Mouse (Mus musculus) hindbrain, embryonic 12.5 days (tissue): ENCODE measurements around the gene Cldn7. TPM values are rescaled to one million over a fixed set of nuclear protein-coding genes. Genes with fewer than 3 reads are reported as not detected.
"Not testable (repeated sequence)": the region's sequence is repeated elsewhere in the genome, so short reads cannot be mapped to it uniquely, and the experiment has no call there.

Experiments used
- ATAC-seq: fragments of 200-750 bp; cut with Nextera tagmentation; 2 replicates; pipeline ENCODE4 v1.8.0; 2017; ENCODE audit warnings: moderate TSS enrichment; ENCODE audit not compliant: low FRiP score
- H3K27ac ChIP-seq: fragments of 300-500 bp; sonication (generic); 2 replicates; pipeline ENCODE4 v1.5.1; 2016; ENCODE audit warnings: mild to moderate bottlenecking
- H3K27me3 ChIP-seq: fragments of 300-500 bp; sonication (generic); 2 replicates; pipeline ENCODE4 v1.6.1; 2016; ENCODE audit warnings: mild to moderate bottlenecking
- H3K36me3 ChIP-seq: fragments of 300-500 bp; sonication (generic); 2 replicates; pipeline ENCODE4 v1.6.1; 2016; ENCODE audit warnings: mild to moderate bottlenecking
- H3K4me1 ChIP-seq: fragments of 300-500 bp; sonication (generic); 2 replicates; pipeline ENCODE4 v1.6.1; 2016
- H3K4me2 ChIP-seq: fragments of 300-500 bp; sonication (generic); replicated peaks from 2 replicates; pipeline ENCODE4 v1.6.1; 2016; ENCODE audit warnings: mild to moderate bottlenecking
- H3K4me3 ChIP-seq: fragments of 300-500 bp; sonication (generic); 2 replicates; pipeline ENCODE4 v1.5.1; 2016; ENCODE audit warnings: mild to moderate bottlenecking
- H3K9ac ChIP-seq: fragments of 300-500 bp; sonication (generic); 2 replicates; pipeline ENCODE4 v1.6.1; 2016; ENCODE audit warnings: mild to moderate bottlenecking, moderate library complexity
- H3K9me3 ChIP-seq: fragments of 300-500 bp; sonication (generic); replicated peaks from 2 replicates; pipeline ENCODE4 v1.6.1; 2016; ENCODE audit warnings: mild to moderate bottlenecking
- WGBS: fragments of 180-500 bp; shearing (Covaris S2); methylation state at CpG from one replicate; pipeline ENCODE4 v1.1.7; 2016; 5-methylcytosine and 5-hydroxymethylcytosine counted together
- polyA plus RNA-seq: library from polyadenylated mRNA; unstranded; fragments of >200 nt; fragmentation: Nextera tagmentation; extraction: Ambion mirVana; gene quantifications from 2 replicates; pipeline ENCODE4 v1.2.1, GENCODE M21; 2016

Gene Cldn7
- polyA plus RNA-seq, 1 experiment from 2014 or later = 21.8 TPM

DNA sequence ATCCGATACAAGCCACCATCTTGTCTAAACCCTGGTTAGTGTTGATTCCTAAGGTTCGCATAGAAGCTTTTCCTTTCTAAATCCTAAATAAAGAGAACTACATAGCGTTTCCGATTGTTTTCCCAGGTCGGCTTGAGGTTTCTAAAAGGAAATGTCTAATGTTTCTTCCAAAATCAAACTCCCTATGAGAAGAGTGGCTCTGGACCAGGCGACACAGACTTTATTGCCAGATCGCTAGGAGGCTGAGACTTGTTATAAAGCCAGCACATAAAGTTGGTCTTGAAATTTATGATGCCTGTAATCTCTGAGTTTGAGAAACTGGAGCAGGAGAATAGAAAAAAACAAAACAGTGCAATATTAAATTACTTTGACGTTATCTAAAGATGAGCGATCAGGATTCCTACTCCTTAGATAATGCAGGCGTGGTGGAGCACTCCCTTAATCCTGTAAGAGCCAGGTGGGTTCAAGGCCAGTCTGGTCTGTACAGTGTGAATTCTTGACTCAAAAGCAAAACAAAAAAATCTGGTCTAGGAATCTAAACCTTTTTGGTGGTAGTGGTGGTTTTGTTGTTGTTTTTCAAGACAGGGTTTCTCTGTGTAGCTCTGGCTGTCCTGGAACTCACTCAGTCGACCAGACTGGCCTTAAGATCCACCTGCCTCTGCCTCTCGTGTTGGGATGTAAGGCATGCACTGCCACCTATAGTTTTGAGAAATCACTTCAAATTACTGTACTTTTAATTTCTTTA, 42.4 kb upstream of the Cldn7 start:
- 5% methylated on average over 12 of the region's 12 CpGs for WGBS
- peak overlapping the region; percentile 98 for H3K4me3 ChIP-seq
- H3K4me2 ChIP-seq = peak overlapping the region; percentile 66
- peaks cover 18% of the 10 kb centered on the region for H3K4me1 ChIP-seq
- H3K27me3 ChIP-seq = no peaks in the 10 kb centered on the region
- H3K9ac ChIP-seq = peak overlapping the region; percentile 61
- H3K9me3 ChIP-seq = no peaks in the 10 kb centered on the region
- peaks cover 19% of the 10 kb centered on the region for H3K36me3 ChIP-seq
- ATAC-seq = no peak
- H3K27ac ChIP-seq = peak overlapping the region; percentile 93

DNA sequence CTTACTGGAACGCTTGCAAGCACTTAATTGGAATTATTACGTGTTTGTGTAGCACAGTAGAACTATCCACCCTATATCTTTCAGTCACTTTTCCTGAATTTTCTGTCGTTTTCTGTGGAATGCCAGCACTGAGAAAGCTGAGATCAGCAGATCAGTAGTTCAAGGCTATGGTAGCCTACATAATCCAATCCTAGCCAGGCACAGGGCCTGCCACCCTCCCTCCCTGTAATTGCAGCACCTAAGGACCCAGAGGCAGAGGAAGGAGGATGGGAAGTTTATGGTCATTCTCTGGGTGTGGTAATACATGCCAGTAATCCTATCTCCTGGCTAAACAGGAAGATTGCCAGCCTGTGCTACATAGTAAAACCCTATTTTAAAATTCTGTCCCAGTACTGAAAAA, 41.8 kb upstream of the Cldn7 start:
- 76% methylated on average over 3 of the region's 3 CpGs for WGBS
- H3K4me2 ChIP-seq = no peak overlapping the region
- no peak overlapping the region for H3K4me3 ChIP-seq
- peaks cover 13% of the 10 kb centered on the region for H3K36me3 ChIP-seq
- no peaks in the 10 kb centered on the region for H3K9me3 ChIP-seq
- no peaks in the 10 kb centered on the region for H3K27me3 ChIP-seq
- peak overlapping the region; percentile 93; the same call in 1 of the 2 replicates for H3K27ac ChIP-seq
- no peak overlapping the region for H3K9ac ChIP-seq
- no peak for ATAC-seq
- H3K4me1 ChIP-seq = peaks cover 17% of the 10 kb centered on the region

DNA sequence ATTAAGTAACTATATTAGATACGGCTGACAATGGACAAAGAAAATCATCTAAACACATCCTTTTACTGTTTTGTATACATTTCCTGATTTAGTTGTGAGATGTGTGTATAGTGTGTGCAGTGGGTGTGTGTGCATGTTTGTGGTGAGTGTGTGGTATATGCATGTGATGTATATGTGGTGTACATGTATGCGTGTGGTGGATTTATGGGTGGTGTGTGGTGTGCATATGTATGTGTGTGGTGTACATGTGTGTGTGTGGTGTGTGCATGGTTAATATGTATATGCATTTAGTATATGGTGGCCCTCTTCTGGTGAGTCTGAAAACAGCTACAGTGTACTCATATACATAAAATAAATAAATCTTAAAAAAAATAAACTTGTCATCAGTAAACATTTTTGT, 37.1 kb upstream of the Cldn7 start:
- no peak overlapping the region for H3K9ac ChIP-seq
- no peak overlapping the region for H3K27ac ChIP-seq
- H3K36me3 ChIP-seq = no peaks in the 10 kb centered on the region
- H3K27me3 ChIP-seq = no peaks in the 10 kb centered on the region
- no peak for ATAC-seq
- H3K4me3 ChIP-seq = no peak overlapping the region
- H3K4me2 ChIP-seq = no peak overlapping the region
- H3K9me3 ChIP-seq = no peaks in the 10 kb centered on the region
- no peaks in the 10 kb centered on the region; the same call in 1 of the 2 replicates for H3K4me1 ChIP-seq
- WGBS = 97% methylated on average over 2 of the region's 2 CpGs

DNA sequence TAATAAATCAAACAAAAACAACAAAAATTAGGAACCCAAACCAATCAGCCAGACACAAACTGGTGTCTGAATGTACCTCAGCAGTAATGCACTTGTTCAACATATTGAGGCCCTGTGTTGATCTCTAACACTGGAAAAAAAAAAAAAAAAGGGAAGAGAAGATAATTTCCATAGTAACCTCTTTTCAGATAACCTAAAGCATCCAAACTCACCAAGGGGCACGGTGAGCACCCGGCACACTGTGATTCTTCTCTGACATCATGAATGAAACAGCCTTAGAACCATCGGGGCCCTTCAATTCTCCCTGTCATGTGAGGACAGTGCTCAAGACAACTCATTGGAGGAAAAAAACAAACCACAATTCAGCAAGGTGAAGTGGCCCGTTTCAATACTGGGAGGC, 34.9 kb upstream of the Cldn7 start:
- WGBS = 86% methylated on average over 4 of the region's 4 CpGs

DNA sequence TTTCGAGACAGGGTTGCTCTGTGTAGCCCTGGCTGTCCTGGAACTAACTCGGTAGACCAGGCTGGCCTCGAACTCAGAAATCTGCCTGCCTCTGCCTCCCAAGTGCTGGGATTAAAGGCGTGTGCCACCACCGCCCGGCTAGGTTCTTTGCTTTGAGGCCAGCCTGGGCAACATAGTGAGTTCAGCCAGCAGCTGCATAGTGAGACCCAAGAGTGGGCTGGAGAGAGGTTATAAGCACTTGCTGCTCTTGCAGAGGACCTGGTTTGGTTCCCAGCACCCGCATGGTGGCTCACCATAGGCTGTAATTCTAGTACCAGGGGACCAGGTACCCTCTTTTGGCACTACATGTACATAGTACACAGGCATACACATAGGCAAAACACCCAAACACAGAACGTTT, 34.4 kb upstream of the Cldn7 start:
- H3K9me3 ChIP-seq, H3K27me3 ChIP-seq, H3K4me1 ChIP-seq, H3K27ac ChIP-seq, H3K4me3 ChIP-seq, H3K9ac ChIP-seq, H3K36me3 ChIP-seq, H3K4me2 ChIP-seq, ATAC-seq: not testable (repeated sequence)
- WGBS = 81% methylated on average over 8 of the region's 8 CpGs

More for the DNA sequence above, 34.9 kb upstream of the Cldn7 start:
- Histone ChIP-seq H3K9me3 (no peaks in the 10 kb centered on the region), H3K4me2 (no peak overlapping the region), H3K36me3 (no peaks in the 10 kb centered on the region), H3K27ac (no peak overlapping the region), H3K4me3 (no peak overlapping the region), H3K9ac (no peak overlapping the region), H3K27me3 (0 out of 2 replicates have a peak, but pooled peaks cover 3% of the 10 kb centered on the region), H3K4me1 (no peaks in the 10 kb centered on the region)
- ATAC-seq = no peak

DNA sequence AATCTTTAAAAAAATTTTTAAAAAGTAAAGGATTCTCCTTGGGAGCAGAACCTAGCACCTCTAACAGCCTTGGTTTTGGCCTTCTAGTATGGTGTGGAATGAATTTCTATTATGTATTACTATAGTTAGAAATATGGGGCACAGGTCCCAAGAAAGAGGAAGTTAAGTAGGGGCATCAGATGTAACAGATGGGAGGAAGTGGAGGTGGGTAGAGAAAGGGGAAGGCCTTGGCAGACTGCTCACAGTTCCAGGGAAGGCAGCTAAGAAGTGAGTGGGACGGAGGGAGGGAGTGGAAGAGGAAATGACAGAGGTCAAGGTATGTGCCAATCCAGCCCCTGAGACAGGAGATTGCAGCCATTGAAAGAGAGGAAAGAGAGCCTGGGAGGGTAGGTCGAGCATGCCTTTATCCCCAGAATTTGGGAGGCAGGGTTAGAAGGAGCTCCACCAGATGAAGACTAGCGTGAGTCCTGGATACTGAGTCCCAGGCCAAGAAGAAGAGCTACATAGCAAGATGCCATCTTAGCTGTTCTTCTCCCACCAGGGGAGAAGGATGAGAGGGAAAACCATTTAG, 33.5 kb upstream of the Cldn7 start:
- Histone ChIP-seq H3K27ac (no peak overlapping the region), H3K36me3 (no peaks in the 10 kb centered on the region)

DNA sequence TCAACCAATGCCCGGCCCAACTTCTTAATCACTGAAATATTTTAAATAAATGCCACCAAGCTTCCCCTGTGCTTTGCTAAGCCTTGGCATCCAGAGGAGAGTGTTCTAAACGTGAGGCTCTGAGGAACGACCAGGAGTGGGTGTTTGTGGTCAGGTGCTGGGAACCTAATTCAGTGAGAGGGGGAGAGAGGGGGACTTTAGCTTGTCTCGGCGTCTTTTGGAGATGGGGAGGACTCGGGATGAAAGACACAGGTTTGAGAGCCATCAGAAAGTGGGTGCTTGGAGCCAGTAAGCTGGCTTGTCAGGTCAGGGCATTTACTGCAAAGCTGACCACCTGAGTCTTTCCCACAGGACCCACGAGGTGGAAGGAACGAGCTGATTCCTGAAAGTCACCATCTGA, 32.8 kb upstream of the Cldn7 start:
- H3K4me1 ChIP-seq = peaks cover 11% of the 10 kb centered on the region
- H3K9me3 ChIP-seq = no peaks in the 10 kb centered on the region
- H3K4me2 ChIP-seq = no peak overlapping the region
- no peak for ATAC-seq
- 74% methylated on average over 8 of the region's 8 CpGs for WGBS
- H3K36me3 ChIP-seq = no peaks in the 10 kb centered on the region
- H3K27ac ChIP-seq = no peak overlapping the region
- H3K9ac ChIP-seq = no peak overlapping the region
- H3K27me3 ChIP-seq = peaks cover 23% of the 10 kb centered on the region
- no peak overlapping the region for H3K4me3 ChIP-seq

More for the DNA sequence above, 33.5 kb upstream of the Cldn7 start:
- Histone ChIP-seq H3K4me2 (no peak overlapping the region), H3K9me3 (no peaks in the 10 kb centered on the region), H3K4me3 (no peak overlapping the region), H3K9ac (no peak overlapping the region), H3K27me3 (peaks cover 15% of the 10 kb centered on the region; the same call in 1 of the 2 replicates), H3K4me1 (peaks cover 4% of the 10 kb centered on the region)
- 66% methylated on average over 3 of the region's 3 CpGs for WGBS
- ATAC-seq = no peak

DNA sequence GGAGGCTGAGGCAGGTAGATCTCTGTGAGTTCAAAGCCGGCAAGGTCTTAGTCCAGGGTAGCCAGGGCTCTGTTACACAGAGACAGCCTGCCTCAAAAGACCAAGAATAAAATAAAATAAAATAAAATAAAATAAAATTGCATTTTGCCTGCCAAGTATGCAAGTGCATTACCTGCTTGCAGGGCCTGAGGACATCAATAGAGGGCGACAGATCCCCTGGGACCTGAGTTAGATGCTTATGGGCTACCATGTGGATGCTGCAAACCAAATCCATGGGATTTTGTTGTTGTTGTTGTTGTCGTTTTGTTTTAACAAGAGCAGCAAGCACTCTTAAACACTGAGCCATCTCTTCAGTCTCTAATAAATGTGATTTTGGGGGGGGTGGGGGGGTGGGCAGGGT, 32.3 kb upstream of the Cldn7 start:
- no peak for ATAC-seq
- H3K27me3 ChIP-seq = peaks cover 27% of the 10 kb centered on the region
- H3K9ac ChIP-seq = no peak overlapping the region
- WGBS = 34% methylated on average over 3 of the region's 3 CpGs
- no peaks in the 10 kb centered on the region for H3K36me3 ChIP-seq
- no peak overlapping the region for H3K27ac ChIP-seq
- H3K4me1 ChIP-seq = peaks cover 13% of the 10 kb centered on the region
- no peak overlapping the region for H3K4me2 ChIP-seq
- H3K4me3 ChIP-seq = no peak overlapping the region
- no peaks in the 10 kb centered on the region for H3K9me3 ChIP-seq

DNA sequence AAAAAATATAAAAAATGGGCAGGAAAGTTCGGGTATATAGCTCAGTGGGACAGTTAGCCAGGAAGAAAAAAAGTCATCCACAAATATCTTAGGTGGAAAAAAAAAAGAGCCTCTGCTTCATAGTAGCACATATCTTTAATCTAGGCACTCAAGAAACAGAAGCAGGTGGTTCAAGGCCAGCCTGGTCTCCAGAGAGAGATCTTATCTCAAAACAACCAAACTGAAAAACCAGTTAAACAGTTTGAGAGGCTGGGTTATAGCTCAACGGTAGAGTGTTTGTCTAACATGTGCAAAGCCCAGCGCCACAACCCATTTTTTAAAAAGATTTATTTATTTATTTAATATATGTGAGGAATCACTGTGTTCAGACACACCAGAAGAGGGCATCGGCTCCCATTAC, 31.5 kb upstream of the Cldn7 start:
- H3K4me3 ChIP-seq = no peak overlapping the region
- ATAC-seq = no peak
- H3K27me3 ChIP-seq = peaks cover 36% of the 10 kb centered on the region
- H3K36me3 ChIP-seq = no peaks in the 10 kb centered on the region
- H3K4me2 ChIP-seq = no peak overlapping the region
- H3K27ac ChIP-seq = no peak overlapping the region
- no peaks in the 10 kb centered on the region for H3K9me3 ChIP-seq
- H3K9ac ChIP-seq = no peak overlapping the region
- peaks cover 13% of the 10 kb centered on the region for H3K4me1 ChIP-seq
- WGBS = 82% methylated on average over 4 of the region's 4 CpGs

DNA sequence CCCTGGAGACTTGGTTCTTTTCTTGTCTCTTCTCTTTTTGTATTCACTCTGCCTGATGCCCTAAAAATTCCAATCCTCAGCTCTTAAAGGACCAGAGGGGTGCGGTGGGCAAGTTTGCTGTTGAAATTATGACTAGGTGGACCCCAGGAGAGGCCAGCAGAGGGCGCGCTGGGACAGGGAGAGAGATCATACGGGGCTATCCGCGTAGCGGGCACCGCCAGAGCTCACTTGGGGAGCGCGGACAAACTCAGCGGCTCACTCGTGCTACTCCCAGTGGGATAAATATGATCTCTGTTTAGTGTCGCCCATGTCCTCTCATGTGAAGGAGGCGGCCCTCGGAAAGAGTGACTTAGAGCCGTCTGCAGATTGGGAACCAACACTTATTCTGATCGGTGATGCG, 30.4 kb upstream of the Cldn7 start:
- no peak for ATAC-seq
- H3K4me3 ChIP-seq = no peak overlapping the region
- H3K9ac ChIP-seq = no peak overlapping the region
- no peaks in the 10 kb centered on the region for H3K9me3 ChIP-seq
- WGBS = 1% methylated on average over 18 of the region's 18 CpGs
- H3K27me3 ChIP-seq = peaks cover 47% of the 10 kb centered on the region
- no peaks in the 10 kb centered on the region for H3K36me3 ChIP-seq
- H3K4me2 ChIP-seq = peak overlapping the region; percentile 43
- H3K4me1 ChIP-seq = peaks cover 13% of the 10 kb centered on the region
- no peak overlapping the region for H3K27ac ChIP-seq

DNA sequence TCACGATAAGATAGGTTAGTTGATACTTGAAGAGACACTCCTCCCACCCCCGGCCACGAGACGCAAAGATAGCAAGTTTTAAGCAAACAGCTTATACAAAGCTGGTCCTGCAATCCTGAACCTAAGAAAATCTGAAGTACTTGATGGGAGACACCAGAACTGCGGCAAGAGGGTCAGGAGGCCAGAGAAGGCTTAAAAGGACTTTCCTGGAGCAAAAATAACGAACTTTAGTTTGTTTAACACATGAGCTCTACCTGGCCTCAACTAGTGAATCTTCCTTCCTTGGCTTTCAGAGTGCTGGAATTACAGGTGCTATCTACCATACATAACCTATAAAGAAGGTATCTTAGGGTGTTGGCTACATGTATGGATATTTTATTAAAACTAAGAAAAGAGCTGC, 29.9 kb upstream of the Cldn7 start:
- H3K4me3 ChIP-seq = no peak overlapping the region
- ATAC-seq = no peak
- 23% methylated on average over 6 of the region's 6 CpGs for WGBS
- no peaks in the 10 kb centered on the region for H3K9me3 ChIP-seq
- peak overlapping the region; percentile 43; the same call in 1 of the 2 replicates for H3K4me2 ChIP-seq
- peaks cover 52% of the 10 kb centered on the region for H3K27me3 ChIP-seq
- H3K27ac ChIP-seq = no peak overlapping the region
- no peaks in the 10 kb centered on the region for H3K36me3 ChIP-seq
- H3K9ac ChIP-seq = no peak overlapping the region
- H3K4me1 ChIP-seq = peaks cover 13% of the 10 kb centered on the region

DNA sequence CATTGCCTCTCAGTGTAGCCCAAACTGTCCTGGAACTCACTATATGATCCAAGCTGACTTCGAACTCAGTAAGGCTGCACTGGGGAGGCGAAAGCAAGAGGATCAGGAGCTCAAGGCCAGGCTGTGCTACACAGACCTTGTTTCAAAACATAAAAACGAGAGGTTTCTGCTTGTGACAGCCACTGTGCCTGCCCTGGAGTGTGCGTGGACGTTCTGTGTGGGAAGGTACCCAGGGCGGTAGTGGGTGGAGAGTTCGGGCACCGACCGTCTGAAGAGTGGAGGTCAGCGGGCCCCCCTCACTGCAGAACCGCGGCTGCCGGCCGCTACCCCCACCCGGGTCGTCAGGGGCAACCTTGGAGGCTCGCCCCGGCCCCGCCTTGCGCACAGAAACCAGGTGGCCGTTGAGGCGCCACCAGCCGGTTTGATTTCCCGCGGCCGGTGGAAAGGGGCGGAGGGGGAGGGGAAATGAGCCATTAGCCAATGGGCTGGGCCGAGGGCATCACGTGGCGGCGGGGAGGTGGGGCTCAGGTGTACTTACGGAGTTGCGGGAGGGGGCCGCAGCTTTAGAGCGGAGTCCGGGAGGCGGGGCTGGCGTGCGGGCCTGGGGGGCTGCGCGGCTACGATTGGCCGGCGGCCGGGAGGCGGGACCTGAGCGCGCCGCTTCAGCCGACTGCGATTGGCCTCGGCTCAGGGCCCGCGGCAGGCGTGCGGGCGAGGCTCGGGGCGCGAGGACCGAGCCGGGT, 29.3 kb upstream of the Cldn7 start, which contains the start of gene Ybx2:
Gene Ybx2, plus strand, starts transcription at position 660 of the 743 bp plus-strand sequence.
- Histone ChIP-seq H3K36me3 (no peaks in the 10 kb centered on the region), H3K4me2 (peak within 1 kb of the TSS; percentile 100), H3K4me3 (peak within 1 kb of the TSS; percentile 63), H3K9ac (peak within 1 kb of the TSS; percentile 81), H3K27ac (no peak within 1 kb of the TSS), H3K27me3 (peaks cover 56% of the 10 kb centered on the region), H3K9me3 (no peaks in the 10 kb centered on the region), H3K4me1 (peaks cover 13% of the 10 kb centered on the region)
- ATAC-seq = peak; percentile 91
- 3% methylated on average over 38 of the region's 62 CpGs for WGBS
